Mouse (Mus musculus) small intestine, adult 2 months (tissue): Measurements from ENCODE around the gene Tbc1d14. TPM values are rescaled to one million over a fixed set of nuclear protein-coding genes. Genes with fewer than 3 reads are reported as not detected.

ENCODE experiments used
- H3K27ac ChIP-seq: fragments of 200-500 bp; 2 replicates; pipeline ENCODE4 v1.5.1; 2012; ENCODE audit warnings: low read depth, low read length, control low read depth, inconsistent platforms; ENCODE audit not compliant: insufficient read depth
- H3K27me3 ChIP-seq: fragments of 200-500 bp; 2 replicates; pipeline ENCODE4 v1.6.1; 2012; ENCODE audit warnings: mild to moderate bottlenecking, moderate library complexity, low read length, inconsistent platforms; ENCODE audit not compliant: control insufficient read depth, insufficient read depth
- H3K36me3 ChIP-seq: fragments of 200-500 bp; 2 replicates; pipeline ENCODE4 v1.6.1; 2012; ENCODE audit warnings: mild to moderate bottlenecking, low read length, control low read depth, inconsistent platforms; ENCODE audit not compliant: control insufficient read depth, insufficient read depth
- H3K4me1 ChIP-seq: fragments of 200-500 bp; 2 replicates; pipeline ENCODE4 v1.6.1; 2012; ENCODE audit warnings: low read length, inconsistent platforms, mixed read lengths; ENCODE audit not compliant: control insufficient read depth, insufficient read depth, insufficient read length
- H3K4me3 ChIP-seq: fragments of 200-500 bp; 2 replicates; pipeline ENCODE4 v1.5.1; 2012; ENCODE audit warnings: low read depth, mild to moderate bottlenecking, control low read depth, inconsistent platforms, low read length, moderate library complexity
- CTCF ChIP-seq: fragments of 200-500 bp; IDR thresholded peaks from 2 replicates; pipeline ENCODE4 v1.5.1; 2012; ENCODE audit warnings: low read depth, mild to moderate bottlenecking, control low read depth, inconsistent platforms, low read length, moderate library complexity, mixed read lengths; ENCODE audit not compliant: insufficient replicate concordance, insufficient read length; ENCODE audit errors: extremely low read depth
- POLR2A ChIP-seq: fragments of 200-500 bp; IDR thresholded peaks from 2 replicates; pipeline ENCODE4 v1.6.1; 2012; ENCODE audit warnings: low read depth, mild to moderate bottlenecking, control low read depth, inconsistent platforms, low read length, moderate library complexity
- WGBS: fragments of 180-500 bp; shearing (Covaris S2); methylation state at CpG from one replicate; pipeline ENCODE4 v1.1.7; 2018; 5-methylcytosine and 5-hydroxymethylcytosine counted together
- polyA plus RNA-seq: library from polyadenylated mRNA; depleted of rRNA; stranded (reverse); fragments of >200 nt; gene quantifications from 2 replicates; pipeline ENCODE4 v1.2.3, GENCODE M21; 2012; rRNA removed

The Tbc1d14 gene
- 21.1 and 21.7 TPM in 2 replicates for polyA plus RNA-seq

GRCm38 (mm10) chr5:36593176-36593575 lies at the start of gene Tbc1d14:
Gene Tbc1d14, minus strand, starts transcription at chr5:36593276.
- Histone ChIP-seq H3K27ac (no peak within 1 kb of the TSS), H3K4me3 (no peak within 1 kb of the TSS), H3K36me3 (no peaks in the 10 kb centered on the region), H3K27me3 (no peaks in the 10 kb centered on the region; the same call in 1 of the 2 replicates), H3K4me1 (no peaks in the 10 kb centered on the region)
- TF ChIP-seq CTCF = no peak
- no peak for TF ChIP-seq POLR2A
- whole genome bisulfite sequencing = 90% methylated on average over 5 of the region's 5 CpGs

GRCm38 (mm10) chr5:36625612-36626011 lies 32.5 kb upstream of the Tbc1d14 start:
- no peak for TF ChIP-seq POLR2A
- Histone ChIP-seq H3K36me3 (peaks cover 36% of the 10 kb centered on the region), H3K27me3 (no peaks in the 10 kb centered on the region), H3K27ac (no peak overlapping the region), H3K4me1 (peaks cover 4% of the 10 kb centered on the region; the same call in 1 of the 2 replicates), H3K4me3 (no peak overlapping the region)
- WGBS = 68% methylated on average over 5 of the region's 5 CpGs

GRCm38 (mm10) chr5:36623670-36624069 lies 30.6 kb upstream of the Tbc1d14 start:
- 84% methylated on average over 5 of the region's 5 CpGs for WGBS
- peaks cover 4% of the 10 kb centered on the region; the same call in 1 of the 2 replicates for H3K4me1 ChIP-seq
- H3K27ac ChIP-seq = no peak overlapping the region
- H3K4me3 ChIP-seq = no peak overlapping the region
- TF ChIP-seq POLR2A (no peak), CTCF (no peak)
- H3K27me3 ChIP-seq = no peaks in the 10 kb centered on the region
- peaks cover 33% of the 10 kb centered on the region for H3K36me3 ChIP-seq

- Histone ChIP-seq H3K4me1 (peaks cover 2% of the 10 kb centered on the region; the same call in 1 of the 2 replicates), H3K36me3 (peaks cover 36% of the 10 kb centered on the region), H3K27me3 (no peaks in the 10 kb centered on the region), H3K4me3 (no peak overlapping the region), H3K27ac (no peak overlapping the region; the same call in 1 of the 2 replicates)
- 75% methylated on average over 5 of the region's 5 CpGs for WGBS
- TF ChIP-seq CTCF (no peak), POLR2A (no peak)
Measured at GRCm38 (mm10) chr5:36621058-36621449, 28.0 kb upstream of the Tbc1d14 start.

- Histone ChIP-seq H3K27ac (no peak overlapping the region), H3K4me3 (no peak overlapping the region), H3K27me3 (no peaks in the 10 kb centered on the region), H3K36me3 (peaks cover 40% of the 10 kb centered on the region), H3K4me1 (no peaks in the 10 kb centered on the region)
- TF ChIP-seq CTCF (no peak), POLR2A (no peak)
- WGBS = 73% methylated on average over 8 of the region's 8 CpGs
Measured at GRCm38 (mm10) chr5:36620409-36621057, 27.5 kb upstream of the Tbc1d14 start.

GRCm38 (mm10) chr5:36618890-36619289 lies 25.8 kb upstream of the Tbc1d14 start:
- Histone ChIP-seq H3K36me3 (peaks cover 51% of the 10 kb centered on the region), H3K27ac (no peak overlapping the region), H3K27me3 (no peaks in the 10 kb centered on the region), H3K4me3 (no peak overlapping the region), H3K4me1 (no peaks in the 10 kb centered on the region)
- TF ChIP-seq POLR2A (no peak), CTCF (no peak)
- WGBS = 88% methylated on average over 5 of the region's 5 CpGs

- Histone ChIP-seq H3K27ac (no peak overlapping the region), H3K27me3 (no peaks in the 10 kb centered on the region), H3K4me1 (no peaks in the 10 kb centered on the region), H3K36me3 (peaks cover 56% of the 10 kb centered on the region), H3K4me3 (no peak overlapping the region)
- TF ChIP-seq POLR2A (no peak), CTCF (no peak)
- 72% methylated on average over 4 of the region's 4 CpGs for WGBS
Measured at GRCm38 (mm10) chr5:36618356-36618755, 25.3 kb upstream of the Tbc1d14 start.

GRCm38 (mm10) chr5:36614124-36614523 lies 21.0 kb upstream of the Tbc1d14 start:
- Histone ChIP-seq H3K36me3 (peaks cover 78% of the 10 kb centered on the region), H3K27me3 (no peaks in the 10 kb centered on the region), H3K4me3 (no peak overlapping the region), H3K4me1 (no peaks in the 10 kb centered on the region), H3K27ac (no peak overlapping the region)
- WGBS = 79% methylated on average over 4 of the region's 4 CpGs
- TF ChIP-seq POLR2A = no peak
- TF ChIP-seq CTCF = no peak
